Mouse (Mus musculus) CH12F3 (cell line): ENCODE data around the gene C1qtnf2.

Source experiments
- in situ Hi-C: fragments of 300-500 bp; cut with MboI; formaldehyde crosslinking; loops from 2 replicates; pipeline ENCODE4 v1.14.3; 2020; ENCODE audit warnings: low sequenced_read_pairs

C1qtnf2 gene

GRCm38 (mm10) chr11:43481672-43482522, 7.8 kb downstream of the C1qtnf2 start:
- in situ Hi-C loops: no loop called here

DNA sequence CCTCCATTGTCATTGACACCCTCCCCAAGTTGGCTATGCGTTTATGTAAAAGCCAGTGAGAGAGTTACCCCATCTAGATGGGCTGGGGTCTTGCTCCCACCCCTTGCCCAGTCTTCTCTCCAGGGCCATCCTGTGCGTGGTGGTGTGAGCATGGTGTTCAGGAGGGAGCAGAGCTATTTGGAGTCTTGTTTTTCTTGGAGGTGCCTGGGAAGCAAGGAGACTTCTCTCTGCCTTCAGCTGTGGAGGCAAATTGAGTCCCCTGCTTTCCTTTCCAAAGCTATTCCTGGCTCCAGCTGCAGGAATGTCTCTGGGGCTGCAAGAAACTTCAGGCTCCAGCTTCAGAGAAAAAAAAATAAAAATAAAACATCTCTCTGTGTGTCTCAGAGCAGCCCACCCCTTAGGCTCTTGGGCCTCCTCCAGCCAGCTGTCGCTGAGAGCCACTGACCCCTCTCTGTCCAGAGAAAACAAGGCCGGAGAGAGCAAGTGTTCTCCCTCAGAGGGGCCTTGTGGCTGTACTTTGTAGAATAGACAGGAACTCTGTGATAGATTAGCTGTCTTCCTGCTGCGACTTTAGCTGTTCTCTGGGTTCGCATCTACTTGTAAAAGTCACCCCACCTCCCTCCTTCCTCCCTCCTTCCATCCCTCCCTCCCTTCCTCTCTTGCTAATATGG, 9.2 kb downstream of the C1qtnf2 start:
- in situ Hi-C loops: no loop called here

DNA sequence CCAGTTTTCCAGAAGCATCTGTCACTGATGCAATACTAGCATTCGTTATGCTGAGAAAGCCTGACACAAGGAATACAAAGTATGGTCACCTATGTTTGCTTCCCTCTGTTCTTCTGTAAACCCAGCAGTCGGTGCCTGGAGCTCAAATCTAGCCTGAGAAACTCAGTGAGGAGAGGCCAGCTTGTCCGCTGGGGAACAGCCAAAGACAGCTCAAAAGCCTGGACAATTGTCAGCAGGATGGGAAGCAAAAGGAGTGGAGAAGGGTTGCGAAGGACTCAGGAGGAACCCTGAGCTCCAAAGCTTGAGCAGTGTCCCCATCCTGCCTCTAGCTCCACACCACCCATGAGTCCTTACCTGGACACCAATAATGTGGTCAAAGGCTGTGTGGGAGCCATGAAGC, 10.0 kb downstream of the C1qtnf2 start:
- in situ Hi-C loops: no loop called here

GRCm38 (mm10) chr11:43484652-43485051, 10.6 kb downstream of the C1qtnf2 start:
- in situ Hi-C loops: no loop called here

DNA sequence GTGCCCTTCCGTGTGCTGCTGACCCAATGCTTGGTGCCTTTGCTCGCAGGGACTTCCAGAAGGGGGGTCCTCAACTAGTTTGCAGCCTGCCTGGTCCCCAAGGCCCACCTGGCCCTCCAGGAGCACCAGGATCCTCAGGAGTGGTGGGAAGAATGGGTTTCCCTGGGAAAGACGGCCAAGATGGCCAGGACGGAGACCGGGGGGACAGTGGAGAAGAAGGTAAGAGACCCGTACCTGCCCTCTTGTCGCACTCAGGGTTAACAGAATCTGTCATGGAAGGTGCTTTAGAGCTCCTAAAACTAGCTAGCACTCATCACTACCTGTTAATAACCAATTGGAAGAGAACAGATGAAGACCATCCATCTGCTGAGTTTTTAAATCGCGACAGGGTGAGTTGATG, 11.8 kb downstream of the C1qtnf2 start:
- in situ Hi-C loops: no loop called here

DNA sequence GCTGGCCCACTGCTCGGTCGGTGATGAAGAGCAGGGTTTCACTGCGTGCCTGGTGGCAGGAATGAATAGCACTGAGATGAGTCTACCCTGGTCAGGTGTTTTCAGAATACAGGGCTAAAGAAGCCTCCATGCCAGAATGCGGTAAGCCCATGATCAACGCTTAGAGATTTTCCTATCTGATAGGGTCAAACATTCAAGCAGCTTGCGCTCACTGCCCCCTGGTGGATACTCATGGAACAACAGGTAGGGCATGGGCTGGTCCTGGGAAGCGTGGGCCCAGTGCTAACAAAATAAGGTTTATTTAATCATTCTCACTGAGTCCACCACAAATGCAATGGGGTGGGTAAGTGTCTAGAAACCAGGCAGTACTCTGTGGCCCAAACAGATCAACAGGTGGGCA, 18.6 kb downstream of the C1qtnf2 start:
- in situ Hi-C loops: no loop called here

- in situ Hi-C loops: no loop called here
These were observed 19.8 kb downstream of the C1qtnf2 start for GRCm38 (mm10) chr11:43493815-43494409.

- in situ Hi-C loops: no loop called here
These were observed 21.0 kb downstream of the C1qtnf2 start for GRCm38 (mm10) chr11:43495037-43495436.

- in situ Hi-C loops: no loop called here
These were observed 21.5 kb downstream of the C1qtnf2 start for GRCm38 (mm10) chr11:43495532-43495931.

DNA sequence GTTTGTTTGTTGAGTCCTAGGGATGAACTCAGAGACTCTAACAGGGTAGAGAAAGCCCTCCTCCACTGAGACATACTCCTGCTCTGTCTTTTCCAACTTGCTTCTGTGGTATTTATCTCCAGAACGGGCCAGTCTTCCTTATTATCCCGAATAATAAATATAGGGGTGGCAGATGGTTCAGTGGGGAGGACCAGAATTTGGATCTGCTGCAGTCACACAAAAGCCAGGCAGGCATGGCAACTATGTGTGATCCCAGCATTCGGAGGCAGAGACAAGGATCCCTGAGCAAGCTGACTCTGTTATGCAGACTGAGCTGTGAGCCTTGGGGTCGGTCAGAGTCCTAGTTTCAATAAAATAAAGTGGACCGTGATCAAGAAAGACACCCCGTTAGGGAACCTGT, 27.2 kb downstream of the C1qtnf2 start:
- in situ Hi-C loops: no loop called here

- in situ Hi-C loops: no loop called here
These were observed 31.1 kb downstream of the C1qtnf2 start for GRCm38 (mm10) chr11:43505188-43505587.

- in situ Hi-C loops: no loop called here
These were observed 33.9 kb downstream of the C1qtnf2 start for GRCm38 (mm10) chr11:43507976-43508375.

DNA sequence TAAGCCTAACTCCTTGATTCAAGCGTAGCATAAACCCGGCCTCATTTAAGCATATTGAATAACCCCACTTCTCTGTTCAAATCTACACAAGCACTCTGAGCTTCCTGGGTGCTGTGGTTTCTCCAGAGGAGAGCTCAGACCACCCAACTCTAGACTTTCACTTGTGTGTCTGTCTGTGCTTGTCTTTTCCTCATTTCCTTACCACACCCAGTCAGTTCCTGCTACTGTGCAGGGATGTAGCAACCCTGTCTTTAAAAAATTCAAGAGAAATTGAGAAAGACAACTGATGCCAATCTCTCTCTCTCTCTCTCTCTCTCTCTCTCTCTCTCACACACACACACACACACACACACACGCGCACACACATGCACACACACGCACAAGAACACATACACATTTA, 35.8 kb downstream of the C1qtnf2 start:
- in situ Hi-C loops: no loop called here

- in situ Hi-C loops: no loop called here
These were observed 38.6 kb downstream of the C1qtnf2 start for GRCm38 (mm10) chr11:43512661-43513190.

DNA sequence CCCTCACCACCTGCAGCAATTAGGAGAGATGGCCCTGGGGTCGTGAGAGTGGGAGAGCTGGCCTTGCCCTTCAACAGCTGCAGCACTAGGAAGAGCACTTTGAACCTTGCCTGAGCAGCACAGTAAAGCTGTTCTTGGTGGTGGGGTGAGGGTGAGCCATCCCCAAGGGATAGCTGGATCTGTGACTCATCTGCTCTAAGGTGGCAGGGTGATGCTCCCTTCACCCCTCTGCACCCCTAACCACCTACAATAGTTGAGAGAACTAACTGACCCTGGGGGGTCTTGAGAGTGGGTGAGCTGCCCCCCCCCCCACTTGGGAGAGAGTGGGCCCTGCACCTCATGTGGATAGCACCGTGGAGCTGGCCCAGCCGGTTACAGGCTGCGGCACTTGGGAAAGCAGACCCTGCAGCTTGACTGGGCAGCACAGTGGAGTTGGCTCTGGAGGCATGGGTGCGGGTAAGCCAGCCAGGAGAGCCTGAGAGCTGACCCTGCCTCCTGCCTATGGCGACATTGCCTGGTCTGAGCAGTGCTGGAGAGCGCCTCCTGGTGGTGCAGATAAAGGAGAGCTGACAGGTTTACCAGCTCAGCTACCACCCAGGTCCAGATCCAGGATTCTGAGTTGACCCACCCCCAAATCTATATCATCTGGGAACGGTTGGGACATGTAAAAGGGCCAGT, 42.4 kb downstream of the C1qtnf2 start:
- in situ Hi-C loops: no loop called here

DNA sequence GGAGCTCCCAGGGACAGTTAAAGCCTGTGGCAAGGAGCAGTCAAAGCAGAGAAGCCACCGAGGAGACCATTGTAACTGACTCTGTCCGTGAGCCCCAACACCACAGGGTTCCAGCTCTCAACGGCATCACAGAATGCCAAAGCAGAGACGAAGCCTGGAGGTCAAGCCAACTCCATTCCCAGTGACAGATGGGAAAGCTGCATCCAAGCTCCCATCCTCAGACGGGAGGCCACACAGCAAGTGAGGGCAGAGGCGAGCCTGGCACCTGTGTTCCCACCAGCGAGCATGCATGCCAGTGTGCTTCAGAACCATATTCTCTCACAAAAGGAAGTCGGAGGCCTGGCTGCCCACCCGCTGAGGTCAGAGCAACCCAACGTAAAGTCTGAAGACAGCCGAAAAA, 43.6 kb downstream of the C1qtnf2 start:
- in situ Hi-C loops: no loop called here

DNA sequence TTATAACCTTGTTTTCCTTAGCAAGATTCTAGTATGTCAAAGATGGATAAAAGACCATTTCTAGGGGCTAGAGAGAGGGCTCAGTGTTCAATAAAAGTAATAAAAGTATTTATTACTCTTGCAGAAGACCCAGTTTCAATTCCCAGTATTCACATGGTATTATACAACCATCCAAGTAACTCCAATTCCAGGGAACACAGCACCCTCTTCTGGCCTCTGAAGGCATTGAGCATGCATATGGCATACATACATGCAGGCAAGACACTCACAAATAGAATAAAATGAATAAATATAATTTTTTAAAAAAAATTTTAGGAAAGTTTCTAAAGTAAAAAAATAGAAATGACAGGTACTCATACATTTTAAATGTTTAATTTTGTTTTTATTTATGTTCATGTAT, 44.0 kb downstream of the C1qtnf2 start:
- in situ Hi-C loops: no loop called here

- in situ Hi-C loops: no loop called here
These were observed 44.7 kb downstream of the C1qtnf2 start for GRCm38 (mm10) chr11:43518821-43519220.

GRCm38 (mm10) chr11:43520521-43520920, 46.4 kb downstream of the C1qtnf2 start:
- in situ Hi-C loops: no loop called here

DNA sequence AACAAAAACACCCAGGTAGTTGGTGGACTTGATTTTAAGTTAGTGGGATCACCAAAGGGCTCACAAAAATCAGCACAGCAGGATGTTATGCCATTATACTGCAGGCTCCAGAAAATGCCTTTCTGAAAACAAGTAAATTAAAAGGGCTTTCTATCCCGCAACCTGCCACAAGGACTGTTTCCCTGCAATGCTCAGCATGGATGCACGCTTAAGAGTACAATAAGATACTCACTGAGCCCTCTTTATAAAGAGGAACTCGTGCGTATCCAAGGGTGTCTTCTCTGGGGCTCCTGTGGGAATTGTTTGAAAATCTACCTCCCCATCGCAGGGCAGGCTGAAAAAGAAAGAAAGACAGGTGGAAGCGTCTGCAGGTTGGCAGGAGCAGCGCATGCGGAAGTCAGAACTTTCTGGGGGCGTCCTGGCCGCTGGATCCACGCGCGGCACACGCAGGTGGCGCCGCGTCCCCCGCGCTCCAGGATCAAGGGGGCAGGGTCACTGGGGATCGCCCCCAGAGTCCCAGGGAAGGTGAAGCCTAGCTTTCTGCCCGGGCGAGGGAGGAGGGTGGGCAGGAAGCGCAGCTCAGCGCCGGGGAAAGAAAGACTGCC, 54.1 kb downstream of the C1qtnf2 start:
- in situ Hi-C loops: no loop called here
